Mouse (Mus musculus) heart, adult 2 months (tissue): ENCODE data around the gene Gm6377.

Source experiments
- CTCF ChIP-seq: fragments of 200-600 bp; IDR thresholded peaks from 2 replicates; pipeline ENCODE4 v1.8.1; 2022; ENCODE audit warnings: antibody characterized with exemption, mild to moderate bottlenecking, moderate library complexity
- POLR2A ChIP-seq: fragments of 200-500 bp; IDR thresholded peaks from 2 replicates; pipeline ENCODE4 v1.6.1; 2011; ENCODE audit warnings: mild to moderate bottlenecking, low read depth, low read length, control low read depth; ENCODE audit not compliant: insufficient read depth

DNA sequence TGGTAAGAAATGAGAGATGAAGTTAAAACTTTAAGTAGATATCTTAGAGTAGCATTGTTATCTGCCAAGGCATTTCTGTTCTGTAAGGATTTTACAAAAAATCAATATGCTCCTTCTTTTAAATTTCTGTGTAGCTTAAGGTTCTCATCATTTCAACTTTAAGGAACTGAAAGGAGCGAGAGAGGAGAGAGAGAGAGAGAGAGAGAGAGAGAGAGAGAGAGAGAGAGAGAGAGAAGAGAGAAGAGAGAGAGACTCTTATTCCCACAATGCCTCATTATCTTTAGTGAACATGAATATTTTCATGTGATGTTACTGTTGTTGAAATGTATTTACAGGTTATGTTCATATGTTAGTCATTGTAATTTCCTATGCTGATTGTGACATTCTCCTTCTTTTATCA lies 36.2 kb upstream of the Gm6377 start:
- TF ChIP-seq CTCF (no peak), POLR2A (no peak)
